Mouse (Mus musculus) heart, adult 2 months (tissue): ENCODE measurements at regions not wholly inside any gene's neighbourhood (a gene's known extent, or its start where the extent isn't known, plus 50 kb on each side); places are given as distances from the start of the nearest gene placed in this dataset.

Source experiments
- DNase-seq, 2 experiments: peaks; one replicate each; pipeline ENCODE4 v3.0.0; 2021
- H3K27ac ChIP-seq: fragments of 200-600 bp; 2 replicates; pipeline ENCODE4 v1.8.1; 2022
- H3K27me3 ChIP-seq: fragments of 200-500 bp; 2 replicates; pipeline ENCODE4 v1.6.1; 2012; ENCODE audit warnings: mild to moderate bottlenecking, low read length, inconsistent platforms, mixed read lengths; ENCODE audit not compliant: control insufficient read depth, insufficient read depth
- H3K36me3 ChIP-seq: fragments of 200-500 bp; 2 replicates; pipeline ENCODE4 v1.6.1; 2012; ENCODE audit warnings: low read length, inconsistent platforms; ENCODE audit not compliant: control insufficient read depth, insufficient read depth
- H3K4me1 ChIP-seq: fragments of 200-500 bp; 2 replicates; pipeline ENCODE4 v1.6.1; 2011; ENCODE audit warnings: low read length; ENCODE audit not compliant: control insufficient read depth, insufficient read depth
- H3K4me3 ChIP-seq: fragments of 200-600 bp; 2 replicates; pipeline ENCODE4 v1.8.1; 2022
- H3K79me2 ChIP-seq: fragments of 200-500 bp; replicated peaks from 2 replicates; pipeline ENCODE4 v1.6.1; 2012; ENCODE audit warnings: mild to moderate bottlenecking, inconsistent platforms, low read length, moderate library complexity, mixed read lengths; ENCODE audit not compliant: control insufficient read depth, insufficient read depth
- H3K9ac ChIP-seq: fragments of 200-500 bp; 2 replicates; pipeline ENCODE4 v1.6.1; 2012; ENCODE audit warnings: low read depth, mild to moderate bottlenecking, control low read depth, inconsistent platforms, low read length, mixed read lengths
- CTCF ChIP-seq: fragments of 200-600 bp; IDR thresholded peaks from 2 replicates; pipeline ENCODE4 v1.8.1; 2022; ENCODE audit warnings: antibody characterized with exemption, mild to moderate bottlenecking, moderate library complexity
- EP300 ChIP-seq: fragments of 200-500 bp; IDR thresholded peaks from 2 replicates; pipeline ENCODE4 v1.6.1; 2011; ENCODE audit warnings: low read depth, low read length, control low read depth; ENCODE audit not compliant: insufficient read depth
- POLR2A ChIP-seq: fragments of 200-500 bp; IDR thresholded peaks from 2 replicates; pipeline ENCODE4 v1.6.1; 2011; ENCODE audit warnings: mild to moderate bottlenecking, low read depth, low read length, control low read depth; ENCODE audit not compliant: insufficient read depth
- WGBS: fragments of 180-500 bp; shearing (Covaris S2); methylation state at CpG from one replicate; pipeline ENCODE4 v1.1.7; 2018; 5-methylcytosine and 5-hydroxymethylcytosine counted together
- intact Hi-C: fragments of 180-260 bp; cut with DNase I; formaldehyde crosslinking; loops from one replicate; pipeline ENCODE4 v1.15.1; 2025

DNA sequence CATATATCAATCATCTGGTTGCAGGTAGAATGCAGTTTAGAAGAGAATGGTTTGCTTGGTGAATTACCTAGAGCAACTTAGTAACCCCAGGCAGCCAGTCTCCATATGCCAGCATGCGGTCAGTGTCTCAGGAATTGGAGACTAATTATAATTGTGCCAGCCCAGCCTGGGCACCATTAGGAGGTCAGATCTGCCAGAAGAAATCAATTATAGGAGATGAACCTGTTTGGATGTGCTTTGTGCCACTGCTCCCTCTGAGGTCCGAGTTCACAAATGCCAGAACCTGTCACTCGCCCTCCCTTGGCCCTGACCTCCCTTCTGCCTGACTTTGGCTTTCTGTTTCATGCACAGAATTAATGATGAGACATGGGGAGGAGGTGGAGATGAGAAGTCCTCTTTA lies 323.1 kb downstream of the En1 start:
- Histone ChIP-seq H3K9ac (no peak overlapping the region), H3K79me2 (no peaks in the 10 kb centered on the region), H3K27ac (no peak overlapping the region), H3K4me1 (no peaks in the 10 kb centered on the region), H3K36me3 (no peaks in the 10 kb centered on the region), H3K4me3 (no peak overlapping the region), H3K27me3 (no peaks in the 10 kb centered on the region)
- intact Hi-C loops, result no loop called here
- no peak for DNase-seq
- WGBS, result 80% methylated on average over 3 of the region's 3 CpGs
- TF ChIP-seq POLR2A, result no peak
- no peak for TF ChIP-seq EP300
- no peak for TF ChIP-seq CTCF

DNA sequence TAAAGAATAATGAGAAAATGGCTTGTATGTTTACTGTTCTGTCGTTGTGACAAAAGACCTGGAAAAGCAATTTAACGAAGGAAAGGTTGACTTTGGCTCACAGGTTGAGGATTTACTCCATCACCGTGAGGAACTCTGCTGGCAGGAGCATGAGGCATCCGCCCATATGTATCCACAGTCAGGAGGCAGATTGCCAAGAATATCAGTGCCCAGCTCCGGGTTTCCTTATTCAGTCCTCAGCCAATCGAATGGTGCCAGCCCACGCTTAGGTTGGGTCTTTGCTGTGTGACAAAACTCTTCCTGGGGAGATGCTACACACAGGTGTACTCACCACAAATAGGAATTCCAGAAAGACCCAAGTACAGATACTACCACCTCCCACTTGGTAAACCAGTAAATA lies 327.9 kb downstream of the En1 start:
- intact Hi-C loops, result no loop called here
- TF ChIP-seq EP300 (no peak), POLR2A (no peak), CTCF (no peak)
- 65% methylated on average over 7 of the region's 7 CpGs for WGBS

DNA sequence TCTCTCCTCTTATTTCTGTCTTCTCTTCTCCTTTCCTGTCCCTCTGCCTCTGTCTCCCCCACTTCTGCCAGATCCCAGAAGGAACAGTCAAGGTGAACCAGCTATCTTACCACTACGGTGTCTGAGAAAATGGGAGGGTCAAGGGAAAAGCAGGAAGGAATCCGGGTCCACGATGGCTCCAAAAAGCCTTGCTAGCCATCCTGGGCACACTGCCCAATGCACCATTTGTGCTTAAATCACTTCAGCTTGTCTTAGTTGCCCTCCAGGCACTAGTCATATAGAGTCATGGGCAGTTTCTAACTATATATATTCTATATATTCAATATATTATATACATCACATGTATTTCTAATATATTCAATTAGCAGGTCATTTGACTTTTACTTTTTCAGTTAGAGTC lies 333.1 kb downstream of the En1 start:
- intact Hi-C loops, result no loop called here
- WGBS, result 76% methylated on average over 3 of the region's 3 CpGs
- H3K9ac ChIP-seq, result no peak overlapping the region
- no peak for DNase-seq
- no peaks in the 10 kb centered on the region for H3K4me1 ChIP-seq
- no peaks in the 10 kb centered on the region for H3K27me3 ChIP-seq
- TF ChIP-seq CTCF, result no peak
- no peak for TF ChIP-seq EP300
- H3K27ac ChIP-seq, result no peak overlapping the region
- no peak overlapping the region for H3K4me3 ChIP-seq
- no peaks in the 10 kb centered on the region for H3K79me2 ChIP-seq
- H3K36me3 ChIP-seq, result no peaks in the 10 kb centered on the region

More for the DNA sequence above, 327.9 kb downstream of the En1 start:
- Histone ChIP-seq H3K79me2 (no peaks in the 10 kb centered on the region), H3K4me3 (no peak overlapping the region), H3K27me3 (no peaks in the 10 kb centered on the region), H3K36me3 (no peaks in the 10 kb centered on the region), H3K27ac (no peak overlapping the region), H3K9ac (no peak overlapping the region), H3K4me1 (no peaks in the 10 kb centered on the region)
- no peak for DNase-seq

GRCm38 (mm10) chr1:120943711-120944110 lies 341.5 kb downstream of the En1 start:
- Histone ChIP-seq H3K36me3 (no peaks in the 10 kb centered on the region), H3K4me3 (no peak overlapping the region), H3K79me2 (no peaks in the 10 kb centered on the region), H3K27ac (no peak overlapping the region), H3K27me3 (no peaks in the 10 kb centered on the region), H3K4me1 (no peaks in the 10 kb centered on the region), H3K9ac (no peak overlapping the region)
- TF ChIP-seq CTCF (no peak), EP300 (no peak), POLR2A (no peak)
- DNase-seq, result no peak
- WGBS, result 70% methylated on average over 4 of the region's 4 CpGs
- intact Hi-C loops, result no loop called here

- H3K4me3 ChIP-seq, result no peak overlapping the region
- WGBS, result 83% methylated on average over 4 of the region's 4 CpGs
- no peak for TF ChIP-seq EP300
- no peak for TF ChIP-seq POLR2A
- no peak for TF ChIP-seq CTCF
- no peak overlapping the region for H3K27ac ChIP-seq
- H3K4me1 ChIP-seq, result no peaks in the 10 kb centered on the region
- H3K36me3 ChIP-seq, result no peaks in the 10 kb centered on the region
- H3K9ac ChIP-seq, result no peak overlapping the region
- no peak for DNase-seq
- H3K27me3 ChIP-seq, result no peaks in the 10 kb centered on the region
- no peaks in the 10 kb centered on the region for H3K79me2 ChIP-seq
- intact Hi-C loops, result no loop called here
Observed at GRCm38 (mm10) chr1:120946349-120946748, 344.1 kb downstream of the En1 start.

DNA sequence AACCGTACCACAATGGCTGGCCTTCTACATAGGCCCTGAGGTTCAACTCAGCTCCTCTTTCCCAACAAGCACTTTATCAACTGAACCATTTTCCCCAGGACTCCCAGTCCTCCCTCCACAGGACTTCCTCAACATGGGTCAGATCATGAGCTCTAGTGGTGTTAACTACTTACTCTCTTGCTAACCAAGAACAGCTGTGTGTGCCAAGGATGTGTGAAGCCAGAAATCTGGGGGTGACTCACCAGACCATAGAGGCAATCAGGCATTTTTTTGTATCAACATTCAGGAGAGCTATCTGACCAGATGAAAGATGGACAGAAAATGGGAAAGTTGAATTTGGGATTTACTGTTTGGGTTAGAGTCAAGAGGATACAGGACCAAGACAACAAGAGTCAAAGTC lies 359.0 kb downstream of the En1 start:
- H3K4me3 ChIP-seq, result no peak overlapping the region
- intact Hi-C loops, result no loop called here
- H3K4me1 ChIP-seq, result no peaks in the 10 kb centered on the region
- H3K36me3 ChIP-seq, result no peaks in the 10 kb centered on the region
- H3K9ac ChIP-seq, result no peak overlapping the region
- no peaks in the 10 kb centered on the region for H3K27me3 ChIP-seq
- DNase-seq, result no peak
- 68% methylated on average over 1 of the region's 1 CpGs for WGBS
- no peak overlapping the region for H3K27ac ChIP-seq
- TF ChIP-seq EP300 (no peak), CTCF (no peak), POLR2A (no peak)
- no peaks in the 10 kb centered on the region for H3K79me2 ChIP-seq

GRCm38 (mm10) chr1:120961984-120962383 lies 359.8 kb downstream of the En1 start:
- Histone ChIP-seq H3K27ac (no peak overlapping the region), H3K79me2 (no peaks in the 10 kb centered on the region), H3K36me3 (no peaks in the 10 kb centered on the region), H3K9ac (no peak overlapping the region), H3K4me3 (no peak overlapping the region), H3K4me1 (no peaks in the 10 kb centered on the region), H3K27me3 (no peaks in the 10 kb centered on the region)
- TF ChIP-seq EP300 (no peak), POLR2A (no peak), CTCF (no peak)
- WGBS, result 34% methylated on average over 8 of the region's 8 CpGs
- intact Hi-C loops, result no loop called here
- DNase-seq, result no peak
